Mouse (Mus musculus) gastrocnemius, postnatal 14 days (tissue): ENCODE data around the gene Bglap3. TPM values are rescaled to one million over a fixed set of nuclear protein-coding genes. Genes with fewer than 3 reads are reported as not detected.
"Not testable (repeated sequence)": the region's sequence is repeated elsewhere in the genome, so short reads cannot be mapped to it uniquely, and the experiment has no call there.

Experiments used
- DNase-seq: peaks from one replicate; pipeline ENCODE4 v3.0.0; 2021; ENCODE audit warnings: mixed read lengths
- intact Hi-C: fragments of 180-260 bp; cut with DNase I; formaldehyde crosslinking; loops from one replicate; pipeline ENCODE4 v1.15.1; 2025; ENCODE audit warnings: low total_unique reads
- long read RNA-seq, 2 experiments: library from polyadenylated mRNA; stranded (forward); transcript quantifications; one replicate each; pipeline ENCODE4 v2.0.0; 2021
- total RNA-seq, 2 experiments: library from RNA; stranded (reverse); gene quantifications; 2 replicates each; pipeline ENCODE4 v1.2.3; 2021

Bglap3 gene
- total RNA-seq, result not detected
- long read RNA-seq, experiment 1, result 0 reads
- long read RNA-seq, experiment 2, result 0 reads

GRCm38 (mm10) chr3:88372643-88373042 is at the start of gene Bglap3:
Gene Bglap3, minus strand, starts transcription at chr3:88372743.
- DNase-seq, intact Hi-C loops: not testable (repeated sequence)

DNA sequence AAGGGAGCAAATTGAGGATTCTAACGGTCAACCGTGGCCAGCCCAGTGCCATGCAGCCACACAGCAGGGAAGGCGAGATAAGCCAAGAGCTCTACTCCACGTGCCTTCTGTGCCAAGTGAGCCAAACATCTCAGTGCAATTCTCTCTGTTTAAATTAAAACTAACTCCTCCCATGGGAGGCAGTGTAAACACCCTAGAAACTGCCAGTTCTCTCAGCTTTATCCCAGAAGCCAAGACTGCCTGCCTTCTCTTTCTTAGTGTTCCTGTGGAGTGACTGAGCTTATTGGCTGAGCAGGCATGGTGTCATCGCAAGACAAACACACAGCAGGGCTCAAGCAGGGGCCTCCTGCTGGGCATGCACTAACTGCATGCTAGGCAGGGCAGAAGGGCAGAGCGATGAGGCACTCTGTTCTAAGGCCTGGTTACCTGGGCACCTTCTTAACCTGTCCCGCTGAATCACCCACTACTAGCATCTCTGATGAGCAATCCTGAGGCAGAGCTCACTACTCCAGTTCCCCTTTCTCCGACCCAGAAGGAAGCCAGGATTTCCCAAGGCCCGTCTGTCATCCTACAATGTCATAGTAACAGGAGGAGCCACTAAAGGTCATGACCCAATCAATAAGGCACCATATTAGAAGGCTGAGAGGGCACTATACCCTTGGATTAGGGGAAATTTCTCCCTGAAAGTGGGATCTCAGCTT is 49.6 kb upstream of the Bglap3 start:
- no peak for DNase-seq
- intact Hi-C loops, result no loop called here

DNA sequence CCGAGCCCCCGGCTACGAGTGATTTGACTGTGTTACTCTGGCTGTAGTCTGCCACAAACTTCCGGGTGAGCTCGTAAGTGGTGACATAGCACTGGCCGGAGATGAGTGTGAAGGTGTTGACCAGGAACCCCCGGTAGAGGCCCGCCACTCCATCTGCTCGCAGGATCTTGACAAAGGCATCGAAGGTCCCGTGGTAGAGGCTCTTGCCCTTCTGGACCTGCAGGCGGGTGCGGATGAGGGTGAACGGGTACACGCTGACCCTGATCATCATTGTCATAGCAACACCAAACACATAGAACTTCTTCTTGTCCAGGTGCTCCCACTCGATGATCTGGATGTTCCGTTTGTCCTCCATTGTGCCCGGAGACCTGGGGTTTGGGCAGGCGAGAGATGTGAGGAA is 48.2 kb upstream of the Bglap3 start:
- no peak for DNase-seq

DNA sequence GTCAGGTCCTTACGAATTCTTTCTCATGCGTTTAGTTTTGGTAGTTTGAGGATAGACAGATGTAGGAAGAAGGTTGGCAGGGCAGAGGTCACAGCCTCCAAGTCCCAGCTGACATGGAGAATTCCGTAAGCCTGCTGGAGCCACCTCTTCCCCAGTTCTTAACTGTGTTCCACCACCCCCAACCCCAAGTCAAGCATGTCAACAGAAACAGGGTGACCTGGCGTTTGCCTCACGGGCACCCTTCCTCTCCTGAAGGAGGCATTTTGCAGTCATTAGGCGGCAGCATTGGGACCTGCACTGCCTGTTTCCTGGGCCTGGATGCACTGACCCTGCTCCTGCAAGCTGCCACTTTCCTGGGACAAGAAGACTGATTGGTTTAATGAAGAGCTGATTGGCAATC is 45.5 kb upstream of the Bglap3 start:
- no peak for DNase-seq
- intact Hi-C loops, result no loop called here

More for the DNA sequence above, 48.2 kb upstream of the Bglap3 start:
- intact Hi-C loops, result no loop called here

- no peak for DNase-seq
- intact Hi-C loops, result no loop called here
Observed at GRCm38 (mm10) chr3:88415668-88416067, 43.1 kb upstream of the Bglap3 start.

- intact Hi-C loops, result no loop called here
- no peak for DNase-seq
Observed at GRCm38 (mm10) chr3:88412636-88413035, 40.1 kb upstream of the Bglap3 start.

DNA sequence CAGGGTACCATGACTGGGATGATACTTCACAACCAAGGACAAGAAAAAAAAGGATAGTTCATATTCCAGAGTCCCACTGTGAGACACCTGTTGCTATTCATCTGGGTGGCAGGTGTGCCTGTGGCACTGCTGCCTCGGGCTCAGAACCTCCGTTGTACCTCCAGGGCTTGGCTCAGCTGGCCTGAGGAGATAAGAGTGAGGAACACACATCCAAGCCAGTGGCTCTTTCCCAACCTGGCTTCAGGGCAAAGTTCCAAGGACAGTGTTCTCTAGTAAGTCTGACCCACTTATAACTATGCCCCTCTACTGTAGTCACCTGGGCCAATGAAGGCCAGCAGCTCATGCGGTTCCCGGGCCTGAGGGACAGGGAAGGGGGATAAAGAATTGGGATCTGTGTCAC is 39.1 kb upstream of the Bglap3 start:
- intact Hi-C loops, result no loop called here

DNA sequence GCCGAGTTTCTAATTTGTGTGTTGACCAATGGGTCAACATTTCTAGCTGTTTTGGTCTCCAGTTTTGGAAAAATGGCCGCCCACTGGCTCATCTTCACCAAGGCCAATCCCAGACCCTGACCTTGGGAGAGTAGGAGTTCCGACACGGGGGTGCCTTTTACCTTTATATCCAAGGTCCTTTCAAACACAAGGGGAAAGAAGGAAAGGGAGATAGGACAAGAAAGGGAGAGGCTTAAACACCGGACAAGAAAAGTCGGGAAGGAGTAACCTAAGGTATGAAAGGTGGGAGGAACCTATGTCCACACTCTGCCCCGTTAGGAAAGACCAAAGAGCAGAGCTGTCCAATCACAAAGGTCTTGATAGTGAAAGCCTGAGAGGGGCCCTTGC is 38.1 kb upstream of the Bglap3 start:
- DNase-seq, result no peak
- intact Hi-C loops, result no loop called here

More for the DNA sequence above, 39.1 kb upstream of the Bglap3 start:
- DNase-seq, result no peak

DNA sequence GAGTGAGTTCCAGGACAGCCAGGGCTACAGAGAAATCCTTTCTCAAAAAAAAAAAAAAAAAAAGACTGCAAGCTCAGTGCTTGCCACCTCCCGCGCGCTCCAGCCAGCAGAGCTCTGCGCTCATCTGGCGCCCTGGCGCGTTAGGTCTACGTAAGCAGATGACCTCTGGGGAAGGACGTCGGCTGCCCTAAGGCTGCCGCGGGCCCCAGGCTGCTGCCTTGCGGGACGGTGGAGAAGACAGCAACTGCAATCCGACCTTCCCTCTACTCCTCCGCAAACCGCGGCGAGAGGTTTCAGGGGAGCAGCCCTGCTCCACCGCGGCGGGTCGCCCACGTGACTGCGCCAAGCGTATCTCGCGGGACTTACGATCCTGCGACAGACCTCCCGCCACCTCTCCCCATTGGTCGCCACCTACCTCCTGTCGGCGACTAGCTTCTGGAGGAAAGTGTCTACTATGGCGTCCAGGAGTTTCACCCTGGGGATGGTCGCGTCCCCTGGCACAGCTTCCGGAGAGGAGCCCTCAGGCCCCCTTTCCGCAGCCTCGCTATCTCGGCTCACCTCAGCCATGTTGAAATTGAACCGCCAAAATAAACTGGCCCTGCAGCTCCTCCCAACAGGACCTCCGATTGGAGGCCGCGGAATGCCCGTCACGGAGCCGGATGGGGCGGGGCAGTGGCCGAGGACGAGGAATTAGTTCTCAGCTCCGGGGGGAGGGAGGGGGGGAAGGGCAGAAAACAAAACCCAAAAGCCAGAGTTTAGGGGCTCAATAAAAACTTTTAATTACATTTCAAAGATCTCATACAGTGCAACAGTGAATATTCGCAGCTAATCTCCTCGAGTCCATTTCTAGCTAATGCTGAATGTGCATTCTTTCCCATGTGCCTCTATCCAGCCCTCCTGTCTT is 37.5 kb upstream of the Bglap3 start, which contains the start of gene Pmf1:
Gene Pmf1 (minus strand): TSS at position 591 of the 904 bp plus-strand sequence.
- intact Hi-C loops, result loop anchor here (5.0 kb wide), 1 partner anchor 112 kb away; no protein-coding TSS in a partner anchor

DNA sequence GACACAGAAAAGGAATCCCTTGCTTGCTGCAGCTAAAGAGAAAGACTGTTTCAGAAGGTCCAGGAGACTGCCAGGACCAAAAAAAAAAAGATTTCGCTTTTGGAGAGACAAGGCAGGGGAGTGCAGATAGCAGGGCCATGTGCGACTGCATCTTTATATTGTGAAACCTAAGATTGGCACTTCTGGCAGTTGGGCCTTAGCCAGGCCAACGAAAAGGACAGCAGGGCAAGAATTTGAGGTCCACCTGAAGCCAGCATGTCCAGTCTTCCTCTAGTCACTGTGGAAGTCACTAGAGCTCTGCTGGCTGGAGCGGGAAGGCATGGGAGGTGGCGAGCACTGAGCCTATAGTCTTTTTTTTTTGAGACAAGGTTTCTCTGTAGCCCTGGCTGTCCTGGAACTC is 36.4 kb upstream of the Bglap3 start:
- intact Hi-C loops, result loop anchor here (5.0 kb wide), 1 partner anchor 113 kb away; no protein-coding TSS in a partner anchor
- DNase-seq, result no peak

More for the DNA sequence above, 37.5 kb upstream of the Bglap3 start, which contains the start of gene Pmf1:
- DNase-seq, result peak; percentile 96

DNA sequence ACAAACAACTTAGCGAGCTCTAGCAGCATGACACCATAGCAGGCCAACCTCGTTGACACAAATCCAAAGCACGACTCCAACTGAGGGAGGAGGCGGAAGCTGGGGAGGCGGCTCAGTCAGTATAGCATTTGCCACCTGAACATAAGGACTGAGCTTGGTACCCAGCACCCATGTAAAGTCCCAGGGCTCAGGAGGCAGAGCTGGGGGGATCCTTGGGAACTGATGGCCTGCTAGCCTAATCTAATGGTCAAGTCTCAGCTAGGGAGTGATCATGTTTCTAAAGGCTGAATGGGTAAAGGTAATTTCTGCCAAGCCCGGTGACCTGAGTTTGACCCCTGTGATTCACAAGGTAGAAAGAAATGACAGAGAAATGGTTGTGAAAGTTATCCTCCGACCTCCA is 35.0 kb upstream of the Bglap3 start:
- DNase-seq, result no peak
- intact Hi-C loops, result loop anchor here (2.0 to 5.0 kb wide), 2 partner anchors 61 to 115 kb away; no protein-coding TSS in a partner anchor

DNA sequence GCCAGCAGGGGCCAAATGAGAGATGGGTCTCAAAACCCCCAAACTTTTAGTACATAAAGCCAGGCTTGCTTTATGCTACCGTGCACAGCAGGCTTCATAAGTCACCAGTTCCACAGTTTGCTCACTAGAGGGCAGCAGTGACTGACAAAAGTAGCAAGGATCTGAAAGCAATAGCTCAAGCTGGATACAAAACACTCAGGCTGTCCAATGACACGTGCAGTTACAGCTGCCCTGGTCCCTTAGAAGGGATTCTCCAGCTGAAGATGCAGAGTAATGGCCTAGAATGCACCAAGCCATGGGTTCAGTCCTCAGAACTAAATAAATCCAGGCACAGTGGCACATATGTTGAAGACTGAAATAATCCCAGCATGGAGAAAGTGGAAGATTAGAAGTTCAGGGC is 34.5 kb upstream of the Bglap3 start:
- peak; percentile 53 for DNase-seq
- intact Hi-C loops, result loop anchor here (2.0 to 5.0 kb wide), 2 partner anchors 62 to 115 kb away; no protein-coding TSS in a partner anchor

- intact Hi-C loops, result no loop called here
- DNase-seq, result no peak
Observed at GRCm38 (mm10) chr3:88403522-88404230, 31.1 kb upstream of the Bglap3 start.

DNA sequence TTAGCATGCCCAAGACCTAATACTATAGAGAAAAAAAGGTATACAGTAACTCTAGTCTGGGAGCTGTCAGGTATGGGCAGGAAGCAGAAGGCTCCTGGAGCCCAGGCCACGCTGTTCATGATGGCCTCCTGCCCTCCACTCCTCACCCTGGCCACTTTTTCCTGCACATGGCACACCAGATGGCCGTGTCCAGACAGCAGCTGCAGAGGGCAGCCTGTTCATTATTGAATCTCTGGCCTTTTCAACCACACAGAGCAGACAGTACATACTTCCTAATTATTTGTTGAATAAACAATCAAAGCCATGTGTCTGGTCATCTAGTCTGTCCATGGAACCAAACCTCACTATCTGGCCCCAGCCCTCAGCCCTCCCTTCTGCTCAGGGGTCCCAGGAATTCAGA is 26.1 kb upstream of the Bglap3 start:
- DNase-seq, result no peak

GRCm38 (mm10) chr3:88395742-88396141 is 23.2 kb upstream of the Bglap3 start:
- intact Hi-C loops, result no loop called here
- no peak for DNase-seq

More for the DNA sequence above, 26.1 kb upstream of the Bglap3 start:
- intact Hi-C loops, result no loop called here

GRCm38 (mm10) chr3:88395288-88395687 is 22.7 kb upstream of the Bglap3 start:
- intact Hi-C loops, result no loop called here
- no peak for DNase-seq

GRCm38 (mm10) chr3:88393776-88394375 is 21.3 kb upstream of the Bglap3 start:
- no peak for DNase-seq
- intact Hi-C loops, result no loop called here

- DNase-seq, result no peak
- intact Hi-C loops, result no loop called here
Observed at GRCm38 (mm10) chr3:88384364-88384763, 11.8 kb upstream of the Bglap3 start, which contains the start of gene Bglap. Gene Bglap, minus strand, starts transcription at chr3:88384464.

GRCm38 (mm10) chr3:88382383-88382782 is 9.8 kb upstream of the Bglap3 start:
- intact Hi-C loops, DNase-seq: not testable (repeated sequence)
